Mouse (Mus musculus): ENCODE results near the gene Cryl1.

DNA sequence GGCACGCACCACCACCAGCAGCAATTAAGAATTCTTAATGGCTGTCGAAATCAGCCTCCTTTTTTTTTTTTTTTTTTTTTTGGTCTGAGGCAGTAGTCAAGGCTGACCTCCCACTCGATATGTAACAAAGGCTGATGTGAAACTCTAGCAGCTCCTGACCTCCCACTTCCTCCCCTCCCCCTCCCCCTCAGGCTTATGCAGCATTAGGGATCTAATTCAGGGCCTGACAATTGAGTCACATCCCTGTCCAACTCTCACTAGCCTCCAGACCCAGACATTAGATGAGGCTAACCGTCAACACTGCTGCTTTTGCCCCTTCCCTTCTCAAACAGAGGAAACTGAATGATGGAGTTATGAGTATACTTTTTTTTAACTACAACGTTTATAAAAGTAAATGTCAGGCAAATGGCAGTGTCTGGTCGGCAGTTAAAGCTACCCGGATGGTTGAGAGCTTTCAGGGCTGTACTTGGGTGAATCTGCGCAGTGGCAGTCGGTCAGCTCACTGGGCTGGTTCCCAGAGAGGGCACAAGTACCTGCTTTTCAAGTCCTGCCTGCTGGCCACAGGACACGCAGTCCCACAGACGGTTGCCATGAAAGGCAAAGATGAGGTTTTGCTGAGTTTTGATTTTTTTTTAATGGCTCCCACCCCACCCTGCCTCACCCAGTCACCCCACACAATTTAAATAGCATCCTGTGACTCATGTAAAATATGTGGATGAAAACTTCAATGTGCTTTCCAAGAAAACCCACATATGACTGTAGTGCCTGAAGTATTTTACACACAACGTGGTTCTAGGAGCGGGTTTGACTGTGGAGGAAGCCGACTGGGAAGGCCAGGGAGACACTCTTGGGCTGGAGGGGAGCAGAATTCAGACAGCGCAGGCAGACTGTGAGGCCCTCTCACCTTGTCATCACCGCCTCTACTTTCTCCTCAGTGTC is 81.4 kb downstream of the Cryl1 start:
- TF ChIP-seq GATA1 (IDR thresholded peaks at IDR 0.05; ENCODE audit: low read length) (no peak), TAL1 (IDR thresholded peaks at IDR 0.05; ENCODE audit: low read length) (no peak)

All from erythroblast, embryonic 14.5 days (primary cell).